Mouse (Mus musculus) liver, adult (tissue): ENCODE results near the gene Rasal2.

Experiments
- GATA4 ChIP-seq: IDR thresholded peaks from 2 replicates; pipeline ENCODE4 v1.6.1; 2014; ENCODE audit warnings: mild to moderate bottlenecking, low read length; ENCODE audit not compliant: insufficient replicate concordance

Gene Rasal2

GRCm38 (mm10) chr1:157417861-157418260 lies 5.5 kb upstream of the Rasal2 start:
- peak; percentile 85 for TF ChIP-seq GATA4

- no peak for TF ChIP-seq GATA4
These were observed 5.0 kb upstream of the Rasal2 start for GRCm38 (mm10) chr1:157417414-157417813.

GRCm38 (mm10) chr1:157416628-157417027 lies 4.2 kb upstream of the Rasal2 start:
- no peak for TF ChIP-seq GATA4

- TF ChIP-seq GATA4 = peak; percentile 21; the same call in 1 of the 2 replicates
These were observed 3.4 kb upstream of the Rasal2 start for GRCm38 (mm10) chr1:157415771-157416170.

GRCm38 (mm10) chr1:157411711-157412380 lies 549 bp downstream of the Rasal2 start:
- no peak for TF ChIP-seq GATA4

- no peak for TF ChIP-seq GATA4
These were observed 1.1 kb downstream of the Rasal2 start for GRCm38 (mm10) chr1:157411341-157411710.

GRCm38 (mm10) chr1:157410937-157411336 lies 1.5 kb downstream of the Rasal2 start:
- no peak for TF ChIP-seq GATA4

GRCm38 (mm10) chr1:157409648-157410047 lies 2.7 kb downstream of the Rasal2 start:
- no peak for TF ChIP-seq GATA4

GRCm38 (mm10) chr1:157388027-157388426 lies 24.4 kb downstream of the Rasal2 start:
- no peak for TF ChIP-seq GATA4

- TF ChIP-seq GATA4 = no peak
These were observed 31.7 kb downstream of the Rasal2 start for GRCm38 (mm10) chr1:157380694-157381093.

GRCm38 (mm10) chr1:157370397-157370796 lies 42.0 kb downstream of the Rasal2 start:
- no peak for TF ChIP-seq GATA4

- TF ChIP-seq GATA4 = no peak
These were observed 44.1 kb downstream of the Rasal2 start for GRCm38 (mm10) chr1:157368316-157368715.

GRCm38 (mm10) chr1:157346661-157347060 lies 65.7 kb downstream of the Rasal2 start:
- TF ChIP-seq GATA4 = no peak; the same call in 1 of the 2 replicates

- TF ChIP-seq GATA4 = no peak
These were observed 68.9 kb downstream of the Rasal2 start for GRCm38 (mm10) chr1:157343519-157343918.

GRCm38 (mm10) chr1:157334834-157335233 lies 77.6 kb downstream of the Rasal2 start:
- TF ChIP-seq GATA4 = no peak

- TF ChIP-seq GATA4 = no peak
These were observed 84.3 kb downstream of the Rasal2 start for GRCm38 (mm10) chr1:157328068-157328467.

- no peak for TF ChIP-seq GATA4
These were observed 89.3 kb downstream of the Rasal2 start for GRCm38 (mm10) chr1:157323091-157323490.

GRCm38 (mm10) chr1:157318896-157319295 lies 93.5 kb downstream of the Rasal2 start:
- TF ChIP-seq GATA4 = no peak

- no peak for TF ChIP-seq GATA4
These were observed 111.1 kb downstream of the Rasal2 start for GRCm38 (mm10) chr1:157301266-157301665.
